Mouse (Mus musculus): Measurements from ENCODE around the gene Trpd52l3.

GRCm38 (mm10) chr19:30000406-30001365, 2.9 kb upstream of the Trpd52l3 start:
- no peak for TF ChIP-seq CTCF (IDR thresholded peaks at IDR 0.05; ENCODE audit: low read depth, low read length)
- TF ChIP-seq GATA1 (IDR thresholded peaks at IDR 0.05; ENCODE audit: borderline replicate concordance, low read length) = no peak
- TF ChIP-seq POLR2AphosphoS5 (IDR thresholded peaks at IDR 0.05; ENCODE audit: insufficient replicate concordance, low read depth, low read length) = no peak
- no peak for TF ChIP-seq GATA2 (IDR thresholded peaks at IDR 0.05; ENCODE audit: borderline replicate concordance, low read depth, low read length)
- TF ChIP-seq TAL1 (conservative IDR thresholded peaks at IDR 0.05; ENCODE audit: low read depth, low read length) = no peak

Data from G1E (cell line).